32 mouse cellular contexts compared by ENCODE assay signal in genomic region chr3:51368011-51368410, GRCm38 (mm10). TPM values are rescaled to one million over a fixed set of nuclear protein-coding genes. Genes with fewer than 3 reads are reported as not detected.
"Had no signal": no experiment of that assay in that cellular context is flagged by ENCODE, and none has a peak within 500 bp of the region (broad histone marks: within the 10 kb centered on the region; RNA-seq: fewer than 3 reads in every experiment).

No protein-coding gene starts in this region.

- H3K4me3 ChIP-seq: gastrocnemius, adult 2 months; heart, adult 2 months; heart, embryonic 13.5 days; heart, embryonic 15.5 days; hindbrain, embryonic 13.5 days; hindbrain, embryonic 15.5 days; kidney, embryonic 15.5 days; limb, embryonic 10.5 days; limb, embryonic 12.5 days had no signal

- H3K9me3 ChIP-seq: heart, embryonic 13.5 days; heart, embryonic 15.5 days; hindbrain, embryonic 13.5 days; hindbrain, embryonic 15.5 days; kidney, embryonic 15.5 days; limb, embryonic 10.5 days; limb, embryonic 12.5 days had no signal

- H3K9ac ChIP-seq: heart, embryonic 13.5 days; heart, embryonic 15.5 days; hindbrain, embryonic 13.5 days; hindbrain, embryonic 15.5 days; kidney, embryonic 15.5 days; limb, embryonic 12.5 days had no signal

- ATAC-seq: hindbrain, postnatal 0 days; intestine, embryonic 16.5 days had no signal

- H3K27me3 ChIP-seq: heart, embryonic 13.5 days; heart, embryonic 15.5 days; hindbrain, embryonic 15.5 days; limb, embryonic 12.5 days had no signal

- DNase-seq: gastrocnemius, adult 2 months; gastrocnemius, postnatal 10 days; gastrocnemius, postnatal 25 days; heart, adult 11 months; heart, adult 2 months; heart, postnatal 14 days; heart, postnatal 36 days; kidney, adult 11 months; kidney, adult 2 months; kidney, adult 9 months; kidney, postnatal 14 days; kidney, postnatal 36 days; layer of hippocampus, adult 9-11 months; layer of hippocampus, postnatal 36 days had no signal

- H3K4me2 ChIP-seq: heart, embryonic 11.5 days; heart, embryonic 13.5 days; heart, embryonic 15.5 days; hindbrain, embryonic 13.5 days; hindbrain, embryonic 15.5 days; kidney, embryonic 15.5 days; limb, embryonic 12.5 days had no signal

- H3K27ac ChIP-seq: gastrocnemius, adult 2 months; heart, adult 2 months; heart, embryonic 13.5 days; heart, embryonic 15.5 days; hindbrain, embryonic 13.5 days; hindbrain, embryonic 15.5 days; hindbrain, postnatal 0 days; kidney, embryonic 15.5 days; kidney, postnatal 0 days; limb, embryonic 10.5 days; limb, embryonic 12.5 days had no signal

- H3K36me3 ChIP-seq: heart, embryonic 13.5 days; heart, embryonic 15.5 days; hindbrain, embryonic 13.5 days; hindbrain, embryonic 15.5 days; kidney, embryonic 15.5 days; limb, embryonic 10.5 days; limb, embryonic 12.5 days had no signal

RNA-seq across cellular contexts. Expression of gene Mgarp, which starts 28.5 kb away (rescaled TPM):
- total RNA-seq: gastrocnemius, adult 2 months; gastrocnemius, postnatal 25 days; hematopoietic stem cell, adult 5-6 weeks; layer of hippocampus, adult 18-20 months; layer of hippocampus, postnatal 14 days; layer of hippocampus, postnatal 36 days; left cerebral cortex, adult 18-20 months; left cerebral cortex, postnatal 10 days; left cerebral cortex, postnatal 25 days; liver, adult 2 months had no signal
- polyA plus RNA-seq: kidney, adult 2 months; liver, adult 2 months had no signal
